26 mouse cellular contexts compared by ENCODE assay signal in genomic region chr11:90378008-90378407, GRCm38 (mm10). TPM values are rescaled to one million over a fixed set of nuclear protein-coding genes. Genes with fewer than 3 reads are reported as not detected.
DNase-seq lines count a peak whose midpoint lies in the region; ATAC-seq and TF ChIP-seq lines count a peak whose summit lies in the region.
"Had no signal": no experiment of that assay in that cellular context is flagged by ENCODE, and none has a peak within 500 bp of the region (broad histone marks: within the 10 kb centered on the region; RNA-seq: fewer than 3 reads in every experiment).

No protein-coding gene starts in this region.

- H3K27ac ChIP-seq in heart, embryonic 12.5 days (ENCODE audit: poor library complexity, severe bottlenecking): no peak overlapping the region
- no peak overlapping the region for H3K27ac ChIP-seq in kidney, embryonic 16.5 days (ENCODE audit: low read length)
- peak overlapping the region; percentile 59; the same call in 1 of the 2 replicates for H3K27ac ChIP-seq in left cerebral cortex, adult 2 months
- H3K27ac ChIP-seq: embryonic facial prominence, embryonic 12.5 days; embryonic facial prominence, embryonic 15.5 days; heart, embryonic 13.5 days; hindbrain, embryonic 14.5 days; hindbrain, postnatal 0 days had no signal

- no peaks in the 10 kb centered on the region for H3K9me3 ChIP-seq in heart, embryonic 12.5 days (replicated peaks)
- H3K9me3 ChIP-seq in kidney, embryonic 16.5 days (ENCODE audit: low read length): no peaks in the 10 kb centered on the region
- H3K9me3 ChIP-seq: embryonic facial prominence, embryonic 12.5 days; embryonic facial prominence, embryonic 15.5 days; heart, embryonic 13.5 days had no signal

- WGBS in heart, embryonic 12.5 days: 84% methylated on average over 5 of the region's 5 CpGs
- WGBS in kidney, embryonic 16.5 days: 88% methylated on average over 5 of the region's 5 CpGs

- no peak for ATAC-seq in heart, embryonic 12.5 days (ENCODE audit: insufficient number of reproducible peaks, low FRiP score)
- ATAC-seq in kidney, embryonic 16.5 days (ENCODE audit: low FRiP score, low TSS enrichment): no peak
- ATAC-seq: CD4-positive, CD25-positive, alpha-beta regulatory T cell, adult 4 months; forebrain, embryonic 14.5 days; forebrain, postnatal 0 days; hindbrain, postnatal 0 days; inflammation-experienced regulatory T-cells, adult 6 months had no signal

- H3K4me2 ChIP-seq in heart, embryonic 12.5 days: no peak overlapping the region
- no peak overlapping the region for H3K4me2 ChIP-seq in kidney, embryonic 16.5 days (replicated peaks; ENCODE audit: low read depth, low read length)
- H3K4me2 ChIP-seq: embryonic facial prominence, embryonic 12.5 days; embryonic facial prominence, embryonic 15.5 days; heart, embryonic 13.5 days; hindbrain, embryonic 14.5 days had no signal

- H3K9ac ChIP-seq in heart, embryonic 12.5 days: no peak overlapping the region
- H3K9ac ChIP-seq in kidney, embryonic 16.5 days (replicated peaks; ENCODE audit: low read length): no peak overlapping the region
- H3K9ac ChIP-seq: embryonic facial prominence, embryonic 12.5 days; embryonic facial prominence, embryonic 15.5 days; forebrain, postnatal 0 days; heart, embryonic 13.5 days; hindbrain, embryonic 14.5 days had no signal

- intact Hi-C loops in left cerebral cortex, adult 2 months (cut with DNase I): no loop called here

- H3K27me3 ChIP-seq in heart, embryonic 12.5 days (replicated peaks): no peaks in the 10 kb centered on the region
- H3K27me3 ChIP-seq in kidney, embryonic 16.5 days (ENCODE audit: insufficient read depth, low read length): no peaks in the 10 kb centered on the region
- H3K27me3 ChIP-seq: embryonic facial prominence, embryonic 12.5 days; embryonic facial prominence, embryonic 15.5 days; heart, embryonic 13.5 days had no signal

- TF ChIP-seq CTCF in left cerebral cortex, adult 2 months (IDR thresholded peaks at IDR 0.05): no peak

- no peaks in the 10 kb centered on the region for H3K36me3 ChIP-seq in heart, embryonic 12.5 days
- no peaks in the 10 kb centered on the region; the same call in 1 of the 2 replicates for H3K36me3 ChIP-seq in kidney, embryonic 16.5 days (ENCODE audit: insufficient read depth, low read length)
- H3K36me3 ChIP-seq: embryonic facial prominence, embryonic 12.5 days; embryonic facial prominence, embryonic 15.5 days; heart, embryonic 13.5 days had no signal

- peak; percentile 86 for DNase-seq in heart, adult 11 months
- peak; percentile 38 to 60 for DNase-seq in kidney, adult 8-10 months
- DNase-seq in left cerebral cortex, adult 2 months (ENCODE audit: extremely low spot score in 1 of 2, low spot score in 2 of 2): no peak
- no peak for DNase-seq in left cerebral cortex, adult 11 months (ENCODE audit: low spot score)
- DNase-seq in gastrocnemius, postnatal 4 days (ENCODE audit: low spot score in 2 of 2): no peak
- DNase-seq: adrenal gland, adult 2 months; adrenal gland, postnatal 14 days; cerebellum, adult 11 months; cerebellum, adult 2 months; cerebellum, adult 9-11 months; forebrain, postnatal 0 days; gastrocnemius, postnatal 10 days; gastrocnemius, postnatal 36 days; heart, adult 18-20 months; heart, postnatal 14 days; heart, postnatal 4 days had no signal

- peaks cover 17% of the 10 kb centered on the region for H3K4me1 ChIP-seq in heart, embryonic 12.5 days (replicated peaks)
- H3K4me1 ChIP-seq in kidney, embryonic 16.5 days (ENCODE audit: insufficient read depth, low read length): peaks cover 16% of the 10 kb centered on the region

- H3K4me3 ChIP-seq in heart, embryonic 12.5 days: no peak overlapping the region
- no peak overlapping the region for H3K4me3 ChIP-seq in kidney, embryonic 16.5 days (ENCODE audit: low read length)
- H3K4me3 ChIP-seq in left cerebral cortex, adult 2 months: no peak overlapping the region
- H3K4me3 ChIP-seq: embryonic facial prominence, embryonic 12.5 days; embryonic facial prominence, embryonic 15.5 days; heart, embryonic 13.5 days had no signal

RNA-seq across cellular contexts. Expression of gene Hlf, which starts 12.7 kb away (rescaled TPM):
- polyA plus RNA-seq in heart, embryonic 12.5 days (2016; fragmentation: Nextera tagmentation; extraction: Ambion mirVana): 2.7 and 3.7 TPM in 2 replicates
- polyA plus RNA-seq in kidney, embryonic 16.5 days (2015; fragmentation: Nextera tagmentation; extraction: Ambion mirVana): 2.3 and 2.8 TPM in 2 replicates
- total RNA-seq in left cerebral cortex, adult 2 months (2021): 100 to 1,000 TPM; 138 to 143 TPM
- total RNA-seq in gastrocnemius, postnatal 4 days (2021): 1 to 10 TPM; 4.7 to 7.2 TPM

Comparison
In these comparisons a context has a peak if more than half of its experiments do, and no peak if none do; other contexts are left out.
1. DNase-seq: peak in heart, adult 11 months (single experiment) and kidney, adult 8-10 months (2 of 2); none in left cerebral cortex, adult 2 months (0 of 2), left cerebral cortex, adult 11 months (single experiment) and gastrocnemius, postnatal 4 days (0 of 2).
2. RNA of gene Hlf, which starts 12.7 kb away (total RNA-seq): 138 to 143 TPM in left cerebral cortex, adult 2 months; 4.7 to 7.2 TPM in gastrocnemius, postnatal 4 days; every median in the first group is over 10 times any median in the second.